Mouse (Mus musculus): ENCODE results near the gene BC029722.

DNA sequence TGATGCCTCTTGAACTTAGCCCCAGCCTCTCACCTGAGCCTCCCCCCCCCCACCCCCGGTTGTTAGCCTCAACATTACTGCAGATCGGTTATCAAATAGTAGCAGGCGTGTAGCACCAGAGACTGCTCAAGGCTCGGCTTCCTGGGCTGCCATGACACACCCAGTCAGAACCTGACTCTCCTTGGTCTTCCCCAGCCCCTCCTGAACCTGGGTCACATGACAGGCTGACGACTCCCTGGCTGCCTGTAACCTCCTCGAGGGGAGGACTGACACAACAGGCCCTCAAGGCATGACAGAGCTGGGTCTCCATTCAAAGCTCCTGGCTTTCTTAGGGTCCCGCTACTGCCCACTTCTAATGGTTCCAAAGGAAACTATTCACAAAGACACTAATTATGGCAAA, 30.2 kb upstream of the BC029722 start:
- TF ChIP-seq CTCF (IDR thresholded peaks at IDR 0.05; ENCODE audit: extremely low read depth, insufficient read depth, insufficient read length, insufficient replicate concordance) (no peak), POLR2A (IDR thresholded peaks at IDR 0.05; ENCODE audit: low read depth, low read length) (no peak)
